Mouse (Mus musculus): ENCODE data around the gene 2210016F16Rik. TPM values are rescaled to one million over a fixed set of nuclear protein-coding genes. Genes with fewer than 3 reads are reported as not detected.
A peak's percentile ranks its signal among the peaks of the same experiment; 100 is the strongest.
"Not testable (repeated sequence)": the region's sequence is repeated elsewhere in the genome, so short reads cannot be mapped to it uniquely, and the experiment has no call there.

2210016F16Rik gene
- polyA plus RNA-seq, 1 experiment: 3.4 TPM

DNA sequence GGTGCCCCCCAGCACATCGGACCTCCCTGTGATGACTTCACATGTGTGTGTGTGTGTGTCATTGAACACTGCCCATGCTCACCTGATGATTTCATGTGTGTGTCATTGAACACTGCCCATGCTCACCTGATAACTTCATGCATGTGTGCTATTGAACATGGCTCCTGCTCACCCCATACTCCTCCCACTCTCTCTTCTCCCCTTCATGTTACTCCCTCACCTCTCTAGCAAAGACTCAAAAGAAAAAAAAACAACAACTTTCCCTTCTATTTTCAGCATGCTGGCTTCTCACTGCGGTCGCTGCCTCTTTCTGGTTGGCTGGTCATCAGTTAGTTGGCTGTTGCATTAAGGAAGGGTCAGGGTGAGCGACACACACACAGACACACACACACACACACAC lies 33.6 kb upstream of the 2210016F16Rik start:
- Histone ChIP-seq H3K36me3 (ENCODE audit: control insufficient read depth, insufficient read depth) (no peaks in the 10 kb centered on the region), H3ac (ENCODE audit: control insufficient read depth, insufficient read length, low read depth) (no peak overlapping the region), H3K27me3 (ENCODE audit: control insufficient read depth, insufficient read depth, insufficient read length) (no peaks in the 10 kb centered on the region), H3K4me3 (ENCODE audit: insufficient read depth, poor library complexity, severe bottlenecking) (no peak overlapping the region), H3K79me2 (ENCODE audit: control insufficient read depth, insufficient read depth) (no peaks in the 10 kb centered on the region), H3K79me3 (ENCODE audit: low read depth) (no peaks in the 10 kb centered on the region)
- no peak for TF ChIP-seq MAX (IDR thresholded peaks at IDR 0.05)
- TF ChIP-seq USF1 (IDR thresholded peaks at IDR 0.05; ENCODE audit: low read depth): no peak
- TF ChIP-seq MYOG (IDR thresholded peaks at IDR 0.05; ENCODE audit: control insufficient read depth, extremely low read depth, insufficient read length): no peak
- TF ChIP-seq MYOD1 (IDR thresholded peaks at IDR 0.05; ENCODE audit: control insufficient read depth, insufficient read length, low read depth): no peak
- no peak for TF ChIP-seq FOSL1 (IDR thresholded peaks at IDR 0.05; ENCODE audit: insufficient read depth, low read length, poor library complexity, severe bottlenecking)
- no peak for TF ChIP-seq CTCF (IDR thresholded peaks at IDR 0.05; ENCODE audit: control insufficient read depth, insufficient read depth, insufficient read length)
- TF ChIP-seq CEBPB (IDR thresholded peaks at IDR 0.05; ENCODE audit: low read depth): no peak

DNA sequence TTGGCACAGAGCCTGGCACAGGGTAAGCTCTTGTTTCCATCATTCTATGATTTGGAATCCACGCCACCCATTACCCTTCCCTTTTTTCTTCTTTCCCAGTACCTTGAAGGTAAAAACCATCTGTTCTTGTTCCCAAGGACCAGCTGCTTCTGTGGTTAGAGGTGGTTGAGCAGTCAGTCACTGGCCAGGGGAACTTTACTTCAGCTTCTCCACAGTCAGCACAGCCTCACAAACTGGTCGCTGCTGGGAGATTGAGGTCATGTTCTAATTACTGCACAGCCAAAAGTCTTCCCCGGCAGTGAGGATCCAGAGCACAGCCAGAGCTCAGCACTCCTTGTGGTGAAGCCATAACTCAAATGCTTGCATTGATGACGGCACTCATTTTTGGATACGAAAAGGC lies 30.8 kb upstream of the 2210016F16Rik start:
- Histone ChIP-seq H3K79me3 (ENCODE audit: low read depth) (no peaks in the 10 kb centered on the region), H3K4me3 (ENCODE audit: insufficient read depth, poor library complexity, severe bottlenecking) (no peak overlapping the region), H3K36me3 (ENCODE audit: control insufficient read depth, insufficient read depth) (no peaks in the 10 kb centered on the region), H3K27me3 (ENCODE audit: control insufficient read depth, insufficient read depth, insufficient read length) (no peaks in the 10 kb centered on the region), H3ac (ENCODE audit: control insufficient read depth, insufficient read length, low read depth) (no peak overlapping the region), H3K79me2 (ENCODE audit: control insufficient read depth, insufficient read depth) (no peaks in the 10 kb centered on the region)
- TF ChIP-seq CTCF (IDR thresholded peaks at IDR 0.05; ENCODE audit: control insufficient read depth, insufficient read depth, insufficient read length) (no peak), CEBPB (IDR thresholded peaks at IDR 0.05; ENCODE audit: low read depth) (no peak), MYOD1 (IDR thresholded peaks at IDR 0.05; ENCODE audit: control insufficient read depth, insufficient read length, low read depth) (no peak), MYOG (IDR thresholded peaks at IDR 0.05; ENCODE audit: control insufficient read depth, extremely low read depth, insufficient read length) (no peak), USF1 (IDR thresholded peaks at IDR 0.05; ENCODE audit: low read depth) (no peak), MAX (IDR thresholded peaks at IDR 0.05) (no peak), FOSL1 (IDR thresholded peaks at IDR 0.05; ENCODE audit: insufficient read depth, low read length, poor library complexity, severe bottlenecking) (no peak)

DNA sequence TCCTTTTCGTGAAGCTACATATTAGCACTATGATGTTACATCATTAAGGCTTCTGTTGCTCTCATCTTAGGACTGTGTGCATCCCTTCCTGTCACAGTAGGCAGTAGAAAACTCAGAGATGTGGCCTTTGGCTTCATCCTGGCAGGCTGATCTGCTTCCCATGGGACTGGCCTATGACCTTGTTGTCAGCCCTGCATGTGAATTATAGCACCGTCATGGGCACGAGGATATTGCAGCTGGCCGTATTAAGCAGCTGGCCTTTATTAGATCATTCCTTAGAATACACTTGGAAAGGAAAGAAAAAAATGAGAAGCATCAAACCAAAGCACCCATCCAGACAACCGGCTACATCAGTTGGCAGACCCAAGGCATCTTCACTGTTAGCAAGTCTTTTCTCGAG lies 30.3 kb upstream of the 2210016F16Rik start:
- Histone ChIP-seq H3ac (ENCODE audit: control insufficient read depth, insufficient read length, low read depth) (no peak overlapping the region), H3K4me3 (ENCODE audit: insufficient read depth, poor library complexity, severe bottlenecking) (no peak overlapping the region), H3K79me2 (ENCODE audit: control insufficient read depth, insufficient read depth) (no peaks in the 10 kb centered on the region), H3K36me3 (ENCODE audit: control insufficient read depth, insufficient read depth) (peaks cover 1% of the 10 kb centered on the region), H3K27me3 (ENCODE audit: control insufficient read depth, insufficient read depth, insufficient read length) (no peaks in the 10 kb centered on the region), H3K79me3 (ENCODE audit: low read depth) (peaks cover under 1% of the 10 kb centered on the region)
- TF ChIP-seq USF1 (IDR thresholded peaks at IDR 0.05; ENCODE audit: low read depth) (no peak), FOSL1 (IDR thresholded peaks at IDR 0.05; ENCODE audit: insufficient read depth, low read length, poor library complexity, severe bottlenecking) (no peak), MYOD1 (IDR thresholded peaks at IDR 0.05; ENCODE audit: control insufficient read depth, insufficient read length, low read depth) (no peak), CTCF (IDR thresholded peaks at IDR 0.05; ENCODE audit: control insufficient read depth, insufficient read depth, insufficient read length) (no peak), MAX (IDR thresholded peaks at IDR 0.05) (no peak), CEBPB (IDR thresholded peaks at IDR 0.05; ENCODE audit: low read depth) (no peak), MYOG (IDR thresholded peaks at IDR 0.05; ENCODE audit: control insufficient read depth, extremely low read depth, insufficient read length) (no peak)

DNA sequence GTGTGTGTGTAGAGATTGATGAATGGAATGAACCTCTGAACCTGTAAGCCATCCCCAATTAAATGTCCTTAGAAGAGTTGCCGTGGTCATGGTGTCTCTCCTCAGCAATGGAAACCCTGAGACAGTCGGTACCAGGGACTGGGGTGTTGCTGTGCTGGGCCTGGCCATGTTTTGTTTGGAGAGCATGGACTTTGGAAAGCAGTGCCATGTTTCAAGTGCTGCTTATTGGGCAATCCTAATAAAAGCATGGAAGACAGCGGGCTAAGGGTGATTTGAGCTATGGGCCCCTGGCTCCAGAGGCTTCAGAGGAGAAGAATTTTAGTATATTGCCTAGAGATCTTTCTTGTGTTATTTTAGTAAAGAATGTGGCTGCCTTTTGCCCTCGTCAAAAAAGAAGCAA lies 26.0 kb upstream of the 2210016F16Rik start:
- Histone ChIP-seq H3ac (ENCODE audit: control insufficient read depth, insufficient read length, low read depth) (no peak overlapping the region), H3K36me3 (ENCODE audit: control insufficient read depth, insufficient read depth) (peaks cover 21% of the 10 kb centered on the region), H3K79me2 (ENCODE audit: control insufficient read depth, insufficient read depth) (peaks cover 9% of the 10 kb centered on the region), H3K4me3 (ENCODE audit: insufficient read depth, poor library complexity, severe bottlenecking) (no peak overlapping the region), H3K27me3 (ENCODE audit: control insufficient read depth, insufficient read depth, insufficient read length) (no peaks in the 10 kb centered on the region), H3K79me3 (ENCODE audit: low read depth) (peaks cover 12% of the 10 kb centered on the region)
- TF ChIP-seq CEBPB (IDR thresholded peaks at IDR 0.05; ENCODE audit: low read depth) (no peak), CTCF (IDR thresholded peaks at IDR 0.05; ENCODE audit: control insufficient read depth, insufficient read depth, insufficient read length) (no peak), MYOG (IDR thresholded peaks at IDR 0.05; ENCODE audit: control insufficient read depth, extremely low read depth, insufficient read length) (no peak), FOSL1 (IDR thresholded peaks at IDR 0.05; ENCODE audit: insufficient read depth, low read length, poor library complexity, severe bottlenecking) (no peak), MYOD1 (IDR thresholded peaks at IDR 0.05; ENCODE audit: control insufficient read depth, insufficient read length, low read depth) (no peak), USF1 (IDR thresholded peaks at IDR 0.05; ENCODE audit: low read depth) (no peak), MAX (IDR thresholded peaks at IDR 0.05) (no peak)

DNA sequence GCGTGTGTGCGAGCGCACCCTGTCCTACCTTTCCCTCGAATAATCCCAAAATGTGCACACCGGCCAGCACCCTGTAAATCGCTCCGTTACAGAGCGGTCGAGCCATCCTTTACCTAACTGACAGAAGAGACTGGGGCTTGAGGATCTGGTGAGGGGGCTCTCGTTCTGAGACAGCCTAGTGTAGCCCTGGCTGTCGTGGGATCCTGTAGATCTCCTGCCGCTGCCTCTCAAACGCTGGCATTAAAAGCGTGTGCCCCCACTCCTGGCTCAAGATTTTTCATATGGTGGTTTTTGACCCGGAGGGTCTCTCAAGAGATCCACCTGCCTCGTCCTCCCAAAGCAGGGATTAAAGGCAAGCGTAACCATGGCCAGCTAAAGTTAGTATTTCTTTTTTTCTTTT lies 18.2 kb upstream of the 2210016F16Rik start, which contains the start of gene Hnrnpk:
TSS of gene Hnrnpk (minus strand) at position 101 of the 400 bp plus-strand sequence.
- Histone ChIP-seq H3K79me2 (ENCODE audit: control insufficient read depth, insufficient read depth) (peaks cover 85% of the 10 kb centered on the region), H3K79me3 (ENCODE audit: low read depth) (peaks cover 66% of the 10 kb centered on the region), H3ac (ENCODE audit: control insufficient read depth, insufficient read length, low read depth) (peak within 1 kb of the TSS; percentile 92), H3K36me3 (ENCODE audit: control insufficient read depth, insufficient read depth) (peaks cover 46% of the 10 kb centered on the region), H3K4me3 (ENCODE audit: insufficient read depth, poor library complexity, severe bottlenecking) (peak within 1 kb of the TSS; percentile 78)
- not testable (repeated sequence) for H3K27me3 ChIP-seq (ENCODE audit: control insufficient read depth, insufficient read depth, insufficient read length)

DNA sequence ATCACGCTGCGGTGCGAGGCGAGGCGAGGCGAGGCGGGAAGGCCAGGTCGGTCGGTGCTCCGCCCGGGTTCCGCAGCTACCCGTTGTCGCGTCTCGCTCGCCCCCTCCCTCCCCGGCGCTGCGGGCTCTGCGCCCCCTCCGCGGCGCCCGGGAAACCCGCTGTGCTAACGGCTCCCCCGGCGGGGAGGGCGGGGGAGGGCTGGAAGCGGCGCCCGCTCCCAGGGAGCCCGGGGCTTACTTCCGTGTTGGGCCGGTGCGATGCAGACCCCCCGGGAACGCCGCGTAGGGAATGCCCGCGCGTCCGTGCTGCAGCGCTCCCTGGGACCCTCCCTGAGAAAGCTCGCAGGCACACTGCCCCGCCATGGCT lies 17.7 kb upstream of the 2210016F16Rik start:
- no peak for TF ChIP-seq MYOG (IDR thresholded peaks at IDR 0.05; ENCODE audit: control insufficient read depth, extremely low read depth, insufficient read length)
- TF ChIP-seq CEBPB (IDR thresholded peaks at IDR 0.05; ENCODE audit: low read depth): no peak
- TF ChIP-seq USF1 (IDR thresholded peaks at IDR 0.05; ENCODE audit: low read depth): no peak
- no peak for TF ChIP-seq CTCF (IDR thresholded peaks at IDR 0.05; ENCODE audit: control insufficient read depth, insufficient read depth, insufficient read length)
- TF ChIP-seq MAX (IDR thresholded peaks at IDR 0.05): no peak
- no peak for TF ChIP-seq MYOD1 (IDR thresholded peaks at IDR 0.05; ENCODE audit: control insufficient read depth, insufficient read length, low read depth)
- no peak for TF ChIP-seq FOSL1 (IDR thresholded peaks at IDR 0.05; ENCODE audit: insufficient read depth, low read length, poor library complexity, severe bottlenecking)
- peak overlapping the region; percentile 78 for H3K4me3 ChIP-seq (ENCODE audit: insufficient read depth, poor library complexity, severe bottlenecking)
- H3K79me3 ChIP-seq (ENCODE audit: low read depth): peaks cover 71% of the 10 kb centered on the region
- no peaks in the 10 kb centered on the region for H3K27me3 ChIP-seq (ENCODE audit: control insufficient read depth, insufficient read depth, insufficient read length)
- peaks cover 91% of the 10 kb centered on the region for H3K79me2 ChIP-seq (ENCODE audit: control insufficient read depth, insufficient read depth)
- H3ac ChIP-seq (ENCODE audit: control insufficient read depth, insufficient read length, low read depth): peak overlapping the region; percentile 69
- peaks cover 51% of the 10 kb centered on the region for H3K36me3 ChIP-seq (ENCODE audit: control insufficient read depth, insufficient read depth)
